Mouse (Mus musculus) gastrocnemius, postnatal 25 days (tissue): ENCODE measurements around the gene Ikzf2. TPM values are rescaled to one million over a fixed set of nuclear protein-coding genes. Genes with fewer than 3 reads are reported as not detected.

Experiments
- DNase-seq: peaks from one replicate; pipeline ENCODE4 v3.0.0; 2022
- total RNA-seq, 2 experiments: library from RNA; stranded (reverse); gene quantifications; 1 replicate in 1 of 2; 2 replicates in 1 of 2; pipeline ENCODE4 v1.2.3; 2021

The Ikzf2 gene
- total RNA-seq, 2 experiments from 2014 or later = 9.1 to 14.5 TPM

GRCm38 (mm10) chr1:69667456-69667855 lies 19.6 kb downstream of the Ikzf2 start:
- DNase-seq = no peak

GRCm38 (mm10) chr1:69659779-69660178 lies 27.3 kb downstream of the Ikzf2 start:
- no peak for DNase-seq

- no peak for DNase-seq
These were observed 29.0 kb downstream of the Ikzf2 start for GRCm38 (mm10) chr1:69658051-69658450.

- DNase-seq = no peak
These were observed 29.6 kb downstream of the Ikzf2 start for GRCm38 (mm10) chr1:69657455-69657854.

GRCm38 (mm10) chr1:69656929-69657328 lies 30.1 kb downstream of the Ikzf2 start:
- peak; percentile 56 for DNase-seq

GRCm38 (mm10) chr1:69656047-69656782 lies 30.8 kb downstream of the Ikzf2 start:
- no peak for DNase-seq

GRCm38 (mm10) chr1:69655368-69655767 lies 31.7 kb downstream of the Ikzf2 start:
- DNase-seq = no peak

GRCm38 (mm10) chr1:69654955-69655354 lies 32.1 kb downstream of the Ikzf2 start:
- no peak for DNase-seq

GRCm38 (mm10) chr1:69653419-69653818 lies 33.6 kb downstream of the Ikzf2 start:
- no peak for DNase-seq

GRCm38 (mm10) chr1:69643138-69643537 lies 43.9 kb downstream of the Ikzf2 start:
- no peak for DNase-seq

GRCm38 (mm10) chr1:69641986-69642385 lies 45.1 kb downstream of the Ikzf2 start:
- DNase-seq = peak; percentile 22

- DNase-seq = no peak
These were observed 48.7 kb downstream of the Ikzf2 start for GRCm38 (mm10) chr1:69638321-69638720.

- no peak for DNase-seq
These were observed 49.1 kb downstream of the Ikzf2 start for GRCm38 (mm10) chr1:69637907-69638306.

GRCm38 (mm10) chr1:69634259-69634658 lies 52.8 kb downstream of the Ikzf2 start:
- no peak for DNase-seq

GRCm38 (mm10) chr1:69630508-69630907 lies 56.5 kb downstream of the Ikzf2 start:
- DNase-seq = no peak

GRCm38 (mm10) chr1:69629513-69629912 lies 57.5 kb downstream of the Ikzf2 start:
- DNase-seq = no peak

- no peak for DNase-seq
These were observed 75.0 kb downstream of the Ikzf2 start for GRCm38 (mm10) chr1:69612076-69612475.

GRCm38 (mm10) chr1:69611204-69611725 lies 75.8 kb downstream of the Ikzf2 start:
- no peak for DNase-seq

- no peak for DNase-seq
These were observed 76.3 kb downstream of the Ikzf2 start for GRCm38 (mm10) chr1:69610791-69611190.

GRCm38 (mm10) chr1:69608846-69609245 lies 78.2 kb downstream of the Ikzf2 start:
- no peak for DNase-seq

GRCm38 (mm10) chr1:69606844-69607243 lies 80.2 kb downstream of the Ikzf2 start:
- no peak for DNase-seq

- no peak for DNase-seq
These were observed 82.8 kb downstream of the Ikzf2 start for GRCm38 (mm10) chr1:69604213-69604612.

- no peak for DNase-seq
These were observed 86.1 kb downstream of the Ikzf2 start for GRCm38 (mm10) chr1:69600954-69601353.
